Mouse (Mus musculus) CH12.LX (cell line): ENCODE results near the gene Ctla4. TPM values are rescaled to one million over a fixed set of nuclear protein-coding genes. Genes with fewer than 3 reads are reported as not detected.

Source experiments
- DNase-seq: peaks from one replicate; pipeline ENCODE4 v3.0.0-alpha.2; 2013; ENCODE audit errors: extremely low read depth
- H3K27ac ChIP-seq: 2 replicates; pipeline ENCODE4 v1.5.1; 2012; ENCODE audit warnings: low read depth, mild to moderate bottlenecking, control low read depth, moderate library complexity; ENCODE audit not compliant: insufficient read depth
- H3K27me3 ChIP-seq: replicated peaks from 2 replicates; pipeline ENCODE3; 2012; ENCODE audit warnings: inconsistent platforms
- H3K36me3 ChIP-seq, 2 experiments: replicated peaks in 1 of 2; 2 replicates each; pipeline versions ENCODE3 to v1.6.1; 2012; ENCODE audit warnings: inconsistent platforms in 1 of 2, low read length in 1 of 2, mild to moderate bottlenecking in 1 of 2, mixed read lengths in 1 of 2, moderate library complexity in 1 of 2; ENCODE audit not compliant: control insufficient read depth in 1 of 2, insufficient read depth in 1 of 2
- H3K4me1 ChIP-seq, 2 experiments: 2 replicates each; pipeline ENCODE4 v1.6.1; 2012; ENCODE audit warnings: inconsistent platforms in 1 of 2, moderate library complexity in 1 of 2; ENCODE audit not compliant: insufficient read depth in 2 of 2, control insufficient read depth in 1 of 2
- H3K4me2 ChIP-seq: 2 replicates; pipeline ENCODE4 v1.6.1; 2012; ENCODE audit warnings: low read depth, mild to moderate bottlenecking, control low read depth; ENCODE audit not compliant: poor library complexity, insufficient read depth, severe bottlenecking
- H3K4me3 ChIP-seq, 3 experiments: fragments of 150-350 bp in 1 of 3; sonication (generic) in 1 of 3; replicated peaks in 1 of 3; 2 replicates each; pipeline versions ENCODE3 to v1.5.1; 2011 to 2012; ENCODE audit warnings: low read depth in 2 of 3, low read length in 2 of 3, mild to moderate bottlenecking in 2 of 3, moderate library complexity in 2 of 3, control low read depth in 1 of 3, improper control_type of control experiment in 1 of 3, inconsistent platforms in 1 of 3, mixed read lengths in 1 of 3; ENCODE audit not compliant: poor library complexity in 1 of 3
- H3K79me2 ChIP-seq: replicated peaks from 2 replicates; pipeline ENCODE4 v1.6.1; 2012; ENCODE audit warnings: mild to moderate bottlenecking, moderate library complexity; ENCODE audit not compliant: control insufficient read depth, poor library complexity, insufficient read depth, severe bottlenecking; ENCODE audit errors: extremely low read depth
- H3K9ac ChIP-seq: 2 replicates; pipeline ENCODE4 v1.6.1; 2012; ENCODE audit warnings: low read depth, mild to moderate bottlenecking, control low read depth, moderate library complexity; ENCODE audit not compliant: insufficient read depth
- H3K9me3 ChIP-seq: replicated peaks from 2 replicates; pipeline ENCODE3; 2012; ENCODE audit warnings: low read length, inconsistent platforms, mixed read lengths
- BHLHE40 ChIP-seq: IDR thresholded peaks from 2 replicates; pipeline ENCODE4 v1.6.1; 2011; ENCODE audit warnings: mild to moderate bottlenecking, low read depth, low read length, improper control_type of control experiment
- CHD1 ChIP-seq: IDR thresholded peaks from 2 replicates; pipeline ENCODE4 v1.6.1; 2012; ENCODE audit warnings: low read depth, low read length, improper control_type of control experiment, inconsistent platforms
- CTCF ChIP-seq, 2 experiments: IDR thresholded peaks in 1 of 2; conservative IDR thresholded peaks in 1 of 2; 2 replicates each; pipeline ENCODE4 v1.5.1; 2011 to 2012; ENCODE audit warnings: low read depth in 2 of 2, low read length in 2 of 2, improper control_type of control experiment in 1 of 2, inconsistent platforms in 1 of 2, mild to moderate bottlenecking in 1 of 2, moderate library complexity in 1 of 2
- GABPA ChIP-seq: IDR thresholded peaks from 2 replicates; pipeline ENCODE4 v1.6.1; 2012; ENCODE audit warnings: low read depth, low read length, improper control_type of control experiment, inconsistent platforms; ENCODE audit not compliant: insufficient replicate concordance
- HCFC1 ChIP-seq: IDR thresholded peaks from 2 replicates; pipeline ENCODE4 v1.6.1; 2012; ENCODE audit warnings: low read depth, mild to moderate bottlenecking, inconsistent platforms, low read length, improper control_type of control experiment
- JUN ChIP-seq: IDR thresholded peaks from 2 replicates; pipeline ENCODE4 v1.6.1; 2011; ENCODE audit warnings: low read depth, mild to moderate bottlenecking, low read length, improper control_type of control experiment, moderate library complexity; ENCODE audit not compliant: insufficient read depth
- JUND ChIP-seq: conservative IDR thresholded peaks from 2 replicates; pipeline ENCODE4 v1.6.1; 2011; ENCODE audit warnings: low read depth, low read length, improper control_type of control experiment
- MAFK ChIP-seq: IDR thresholded peaks from 2 replicates; pipeline ENCODE4 v1.6.1; 2011; ENCODE audit warnings: low read length, improper control_type of control experiment; ENCODE audit not compliant: insufficient replicate concordance
- MAX ChIP-seq: IDR thresholded peaks from 2 replicates; pipeline ENCODE4 v1.6.1; 2011; ENCODE audit warnings: low read length, improper control_type of control experiment
- MXI1 ChIP-seq: IDR thresholded peaks from 2 replicates; pipeline ENCODE4 v1.6.1; 2011; ENCODE audit warnings: mild to moderate bottlenecking, low read depth, low read length, improper control_type of control experiment
- MYC ChIP-seq: IDR thresholded peaks from 2 replicates; pipeline ENCODE4 v1.6.1; 2011; ENCODE audit warnings: low read depth, mild to moderate bottlenecking, improper control_type of control experiment, low read length
- NELFE ChIP-seq: IDR thresholded peaks from 2 replicates; pipeline ENCODE4 v1.6.1; 2011; ENCODE audit warnings: low read depth, low read length, improper control_type of control experiment
- NRF1 ChIP-seq: IDR thresholded peaks from 2 replicates; pipeline ENCODE4 v1.6.1; 2014; ENCODE audit warnings: low read depth, mild to moderate bottlenecking, inconsistent platforms, low read length, improper control_type of control experiment, moderate library complexity
- POLR2AphosphoS2 ChIP-seq: IDR thresholded peaks from 2 replicates; pipeline ENCODE4 v1.6.1; 2011; ENCODE audit warnings: low read depth, low read length, improper control_type of control experiment
- RAD21 ChIP-seq: IDR thresholded peaks from 2 replicates; pipeline ENCODE4 v1.6.1; 2011; ENCODE audit warnings: low read depth, mild to moderate bottlenecking, low read length, improper control_type of control experiment, moderate library complexity
- SIN3A ChIP-seq: IDR thresholded peaks from 2 replicates; pipeline ENCODE4 v1.6.1; 2012; ENCODE audit warnings: low read length, improper control_type of control experiment, inconsistent platforms
- TBP ChIP-seq: conservative IDR thresholded peaks from 2 replicates; pipeline ENCODE4 v1.6.1; 2011; ENCODE audit warnings: low read depth, low read length, improper control_type of control experiment
- ZC3H11A ChIP-seq: IDR thresholded peaks from 2 replicates; pipeline ENCODE4 v1.6.1; 2012; ENCODE audit warnings: low read depth, mild to moderate bottlenecking, inconsistent platforms, low read length, improper control_type of control experiment
- dilution Hi-C: fragments of 300-500 bp; cut with MboI; formaldehyde crosslinking; loops from 2 replicates; pipeline ENCODE4 v1.14.3; 2020; ENCODE audit warnings: low sequenced_read_pairs; ENCODE audit not compliant: extremely low pct_unique_long_range_greater_than_20kb, extremely low pct_ligation_motif_present
- in situ Hi-C: fragments of 300-500 bp; cut with MboI; formaldehyde crosslinking; loops from 3 replicates; pipeline ENCODE4 v1.14.3; 2019; ENCODE audit warnings: low sequenced_read_pairs, low pct_ligation_motif_present, low pct_unique_long_range_greater_than_20kb, mixed read lengths
- polyA plus RNA-seq: library from polyadenylated mRNA; unstranded; fragments of >175 nt; gene quantifications from 2 replicates; pipeline ENCODE4 v1.2.1, GENCODE M21; 2012; ENCODE audit warnings: low read depth; ENCODE audit not compliant: insufficient read length
- total RNA-seq, 2 experiments: library from RNA; depleted of rRNA; stranded (reverse); fragments of 300-350 nt in 1 of 2; fragments of >200 nt in 1 of 2; gene quantifications; 2 replicates each; pipeline ENCODE4 v1.2.3; 2012 to 2014

Ctla4 gene
- total and polyA plus RNA-seq, 3 experiments = 11.6 to 54.7 (median 53.7) TPM

DNA sequence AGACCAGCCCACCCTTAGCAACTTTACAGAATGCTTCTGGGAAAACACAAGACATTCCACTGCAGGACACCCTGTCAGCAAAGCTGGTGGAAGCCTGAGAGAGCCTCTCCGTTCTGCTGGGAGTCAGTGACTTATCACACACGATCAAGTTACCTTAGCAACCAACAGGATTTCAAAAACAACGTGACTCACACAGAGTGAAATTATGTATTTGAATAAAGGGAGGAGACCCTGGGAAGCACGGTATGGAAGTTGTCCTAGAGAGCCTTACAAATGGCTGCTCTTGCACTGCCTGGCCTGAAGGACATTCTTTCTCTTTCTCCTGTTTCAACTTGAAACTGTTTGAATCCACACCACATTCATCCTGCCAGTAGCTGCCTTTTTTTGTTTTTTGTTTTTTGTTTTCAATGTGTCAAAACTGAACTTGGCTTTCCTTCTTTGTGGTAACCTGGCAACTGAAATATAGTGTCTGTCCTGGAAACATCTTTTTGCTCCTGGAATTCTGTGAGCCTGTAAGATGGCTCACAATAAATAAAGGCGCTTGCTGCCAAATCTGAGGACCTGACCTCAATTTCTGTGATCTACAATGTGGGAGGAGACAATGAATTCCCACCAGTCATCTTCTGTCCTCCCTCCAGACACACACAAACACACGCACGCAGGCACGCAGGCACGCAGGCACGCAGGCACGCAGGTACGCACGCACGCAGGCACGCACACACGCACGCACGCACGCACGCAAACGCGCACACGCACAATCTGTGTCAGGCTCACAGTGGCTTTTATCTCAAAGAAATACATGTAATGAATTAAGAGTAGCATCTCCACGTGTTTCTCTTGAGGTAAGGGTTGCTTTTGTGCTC lies 33.9 kb downstream of the Ctla4 start:
- Histone ChIP-seq H3K4me3 (no peak overlapping the region), H3K4me2 (no peak overlapping the region), H3K79me2 (0 out of 2 replicates have a peak, but pooled peaks cover 2% of the 10 kb centered on the region), H3K4me1 (peaks cover 11 to 37% of the 10 kb centered on the region in 2 experiments), H3K36me3 (peaks cover 0 to 4% of the 10 kb centered on the region in 2 experiments), H3K27me3 (no peaks in the 10 kb centered on the region), H3K9me3 (no peaks in the 10 kb centered on the region), H3K9ac (no peak overlapping the region), H3K27ac (no peak overlapping the region)
- DNase-seq = no peak
- in situ Hi-C loops = no loop called here
- TF ChIP-seq HCFC1 (no peak), MYC (no peak), MAX (no peak), RAD21 (no peak), SIN3A (no peak), NELFE (no peak)
- dilution Hi-C loops = no loop called here

DNA sequence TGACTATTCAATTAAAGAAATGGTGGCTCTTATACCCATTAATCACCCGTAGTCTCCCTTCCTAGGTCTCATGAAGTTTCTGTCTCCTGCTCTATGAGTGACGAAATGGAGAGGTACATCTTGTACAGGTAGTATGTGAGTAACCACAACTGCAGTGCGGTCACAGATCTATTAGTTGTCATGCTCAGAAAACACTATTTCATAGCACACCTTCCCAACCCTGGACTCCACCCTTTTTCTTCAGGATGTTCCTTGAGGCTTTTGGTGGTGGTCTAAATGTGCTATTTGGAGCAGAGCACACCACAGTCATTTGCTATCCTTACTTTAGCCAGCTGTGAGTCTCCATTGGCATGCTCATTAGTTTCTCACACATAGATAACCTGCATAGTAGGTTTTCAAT lies 42.2 kb downstream of the Ctla4 start:
- H3K4me3 ChIP-seq = no peak overlapping the region

DNA sequence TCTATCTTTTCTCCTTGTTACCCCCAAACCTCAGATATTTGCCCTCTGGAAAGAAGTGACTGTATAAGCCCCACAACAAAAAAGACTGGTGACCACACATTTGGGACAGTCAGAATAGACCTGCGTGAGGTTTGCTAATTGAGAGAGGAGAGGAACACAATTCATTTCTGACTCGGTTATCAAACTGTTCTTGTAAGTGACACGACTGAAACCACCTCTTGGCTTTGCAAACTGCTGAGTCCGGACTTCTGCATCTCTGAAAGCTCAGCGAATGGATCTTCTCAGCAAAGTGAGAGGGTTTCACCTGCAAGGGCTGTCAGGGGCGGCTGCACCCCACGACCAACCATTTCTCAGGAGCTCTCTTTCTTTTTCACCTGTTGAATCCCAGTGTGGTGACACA lies 43.6 kb downstream of the Ctla4 start:
- peak; percentile 48; the same call in 1 of the 2 replicates for TF ChIP-seq MAFK
- TF ChIP-seq TBP = no peak
- H3K9me3 ChIP-seq = no peaks in the 10 kb centered on the region
- H3K4me3 ChIP-seq = no peak overlapping the region
- no peak overlapping the region for H3K27ac ChIP-seq
- no peaks in the 10 kb centered on the region for H3K36me3 ChIP-seq
- dilution Hi-C loops (no loop called here), in situ Hi-C loops (no loop called here)
- DNase-seq = no peak
- no peak overlapping the region for H3K9ac ChIP-seq
- peak overlapping the region; percentile 0; the same call in 1 of the 2 replicates for H3K4me2 ChIP-seq
- no peaks in the 10 kb centered on the region for H3K79me2 ChIP-seq
- peaks cover 0 to 3% of the 10 kb centered on the region in 2 experiments; a peak in 1 of 4 replicates for H3K4me1 ChIP-seq
- peaks cover 3% of the 10 kb centered on the region for H3K27me3 ChIP-seq

More for the DNA sequence above, 42.2 kb downstream of the Ctla4 start:
- Histone ChIP-seq H3K9ac (no peak overlapping the region), H3K4me1 (peaks cover 0 to 9% of the 10 kb centered on the region in 2 experiments; a peak in 2 of 4 replicates)
- TF ChIP-seq TBP (no peak), GABPA (no peak), MXI1 (no peak), JUN (no peak), MAX (no peak), CHD1 (no peak), JUND (no peak), MYC (no peak), ZC3H11A (no peak), RAD21 (no peak), CTCF (conservative IDR thresholded peaks at IDR 0.05 in 1 of 2, IDR thresholded peaks at IDR 0.05 in 1 of 2; ENCODE audit: low read depth in 2 of 2, low read length in 2 of 2) (no peak), NRF1 (no peak), POLR2AphosphoS2 (no peak), MAFK (no peak), BHLHE40 (no peak)
- TF ChIP-seq, all 38 proteins: peak for 0
- no peak overlapping the region for H3K4me2 ChIP-seq
- no peak for DNase-seq
- in situ Hi-C loops = no loop called here
- no peaks in the 10 kb centered on the region for H3K9me3 ChIP-seq
- dilution Hi-C loops = no loop called here
- no peaks in the 10 kb centered on the region for H3K79me2 ChIP-seq
- H3K36me3 ChIP-seq = no peaks in the 10 kb centered on the region
- peaks cover 3% of the 10 kb centered on the region for H3K27me3 ChIP-seq
- no peak overlapping the region for H3K27ac ChIP-seq
